Mouse (Mus musculus) right cerebral cortex, postnatal 36 days (tissue): ENCODE data around the gene Dock9.

Experiments used
- DNase-seq, 2 experiments: peaks; one replicate each; pipeline ENCODE4 v3.0.0; 2022; ENCODE audit warnings: low spot score in 2 of 2, mixed read lengths in 1 of 2

The Dock9 gene

DNA sequence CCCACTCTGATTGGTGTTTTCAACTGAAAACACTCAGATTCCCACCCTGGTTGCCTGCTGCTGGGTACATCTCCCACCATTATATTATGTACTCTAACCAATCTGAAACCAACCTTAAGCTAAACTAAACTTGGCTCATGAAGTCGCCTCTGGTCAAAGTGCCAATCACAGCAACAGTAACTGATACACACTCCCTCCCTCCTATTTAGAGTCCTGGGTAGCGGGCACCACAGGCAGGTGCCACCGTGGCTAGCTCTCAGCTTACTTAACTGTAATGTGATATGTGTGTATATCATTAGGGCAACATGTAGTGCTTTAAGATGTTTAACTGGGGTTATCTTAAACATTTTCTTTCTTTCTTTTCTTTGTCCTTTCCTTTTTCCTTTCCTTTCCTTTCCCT is 177.1 kb downstream of the Dock9 start:
- DNase-seq = no peak

DNA sequence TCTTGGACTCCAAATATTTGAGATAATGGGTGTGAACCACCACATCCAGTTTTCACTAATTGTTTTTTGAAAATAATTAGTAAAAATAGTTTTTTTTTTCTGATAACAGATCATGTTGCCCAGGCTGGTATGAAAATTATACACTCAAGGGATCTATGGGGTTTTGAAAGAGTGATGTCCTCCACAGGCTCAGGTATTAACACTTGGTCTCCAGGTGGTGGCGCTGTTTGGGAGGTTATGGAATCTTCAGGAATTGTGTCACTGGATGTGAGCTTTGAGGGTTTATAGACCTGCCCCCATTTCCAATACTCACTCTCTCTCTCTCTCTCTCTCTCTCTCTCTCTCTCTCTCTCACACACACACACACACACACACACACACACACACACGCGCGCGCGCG is 177.5 kb downstream of the Dock9 start:
- DNase-seq = no peak

DNA sequence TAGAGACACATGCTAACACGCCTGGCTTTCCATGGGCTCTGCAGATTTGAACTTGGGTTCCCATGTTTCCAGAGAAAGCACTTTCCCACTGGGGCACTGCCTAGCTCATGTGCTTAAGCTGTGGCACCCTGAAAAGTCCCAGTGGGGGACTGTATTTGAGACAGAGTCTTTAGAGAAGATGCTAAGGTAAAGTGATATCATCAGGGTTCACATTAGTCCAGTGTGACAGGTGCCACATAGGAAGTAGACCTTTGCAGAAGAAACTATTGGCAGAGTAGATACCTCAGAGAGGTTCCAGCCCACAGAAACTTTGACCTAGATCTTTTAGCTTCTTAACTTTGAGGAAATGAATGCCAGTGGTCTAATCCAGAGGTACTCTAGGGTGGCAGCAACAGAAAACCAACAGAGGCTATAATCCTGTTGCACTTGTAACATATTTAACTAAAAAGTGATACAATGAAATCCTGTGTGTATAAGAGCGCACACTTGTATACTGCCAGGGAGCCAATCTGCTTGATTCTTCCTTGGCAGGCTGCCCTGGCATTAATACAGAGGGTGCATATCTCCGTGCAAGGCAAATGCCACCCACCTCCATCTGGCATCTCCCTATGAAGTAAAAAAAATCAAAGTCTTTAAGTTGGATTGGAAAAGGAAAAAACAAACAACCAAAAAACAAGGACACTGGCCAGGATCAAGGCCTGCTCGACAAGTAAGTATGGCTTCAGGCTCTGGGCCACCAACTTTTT is 179.8 kb downstream of the Dock9 start:
- peak; percentile 80 to 81 for DNase-seq

DNA sequence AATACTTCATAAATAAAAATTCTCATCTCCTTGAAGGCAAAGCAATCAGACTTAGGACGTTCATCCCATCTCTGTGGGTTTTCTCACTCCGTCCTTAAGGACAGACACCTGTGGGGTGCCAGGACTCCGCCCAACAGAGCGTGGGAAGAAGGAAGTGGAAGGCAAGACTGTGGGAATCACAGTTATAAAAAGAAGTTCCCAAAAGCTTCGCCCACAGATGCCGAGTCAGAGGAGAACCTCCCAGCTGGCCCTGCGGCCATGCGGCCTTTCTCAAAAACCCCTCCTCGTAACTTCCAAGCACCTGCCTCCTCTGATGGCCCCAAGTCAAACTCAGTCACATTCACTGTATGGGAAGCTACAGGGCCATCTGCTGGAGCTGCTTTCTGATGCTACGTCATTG is 182.2 kb downstream of the Dock9 start:
- DNase-seq = peak; percentile 57 to 68

DNA sequence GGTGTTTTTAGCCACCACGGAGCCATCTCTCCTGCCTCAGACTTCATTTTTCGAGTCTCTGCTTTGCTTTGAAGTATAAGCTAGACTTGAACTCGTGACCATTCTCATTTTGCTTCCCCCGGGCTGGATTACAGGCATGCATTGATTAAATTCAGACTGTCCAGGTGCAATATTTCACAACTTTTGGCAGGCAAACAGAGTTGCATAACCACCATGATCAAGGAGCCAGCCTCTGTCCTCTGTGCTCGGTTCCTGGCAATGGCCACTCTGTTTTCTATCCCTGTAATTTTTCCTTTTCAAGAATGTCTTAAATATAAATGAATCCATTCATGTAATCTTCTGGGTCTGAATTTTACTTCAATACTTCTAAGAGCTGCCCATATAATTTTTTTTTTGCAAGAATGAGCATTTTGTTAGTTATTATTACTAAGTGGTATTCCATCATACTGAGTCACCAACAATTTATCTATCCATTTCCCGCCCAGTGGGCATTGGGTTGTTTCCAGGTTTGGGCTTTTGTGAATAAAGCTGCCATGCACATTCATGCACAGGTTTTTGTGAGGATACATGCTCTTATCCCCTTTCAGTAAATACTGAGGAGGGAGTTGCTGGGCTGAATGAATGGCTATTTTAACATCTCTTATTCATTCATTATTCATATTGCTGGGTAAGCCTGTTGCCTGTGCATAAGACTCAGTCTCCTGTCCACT is 183.0 kb downstream of the Dock9 start:
- DNase-seq = no peak

DNA sequence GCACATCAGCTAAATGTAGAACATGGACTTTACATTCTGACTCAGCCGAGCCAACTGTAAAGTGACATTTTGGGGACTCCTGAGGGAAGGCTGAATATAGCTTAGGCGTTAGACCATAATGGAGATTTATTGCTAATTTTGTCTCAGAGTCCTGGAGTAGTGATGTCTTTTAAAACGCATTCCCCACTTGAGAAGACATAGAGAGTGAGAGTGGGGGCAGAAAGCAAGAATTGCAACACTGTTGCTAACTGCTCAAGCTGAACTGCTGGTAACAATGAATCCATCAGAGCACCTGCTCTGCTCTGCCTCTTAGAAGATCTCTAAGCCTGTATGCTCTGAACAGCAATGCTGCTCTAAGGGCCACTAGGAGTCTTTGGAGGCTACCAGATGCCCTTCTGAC is 184.1 kb downstream of the Dock9 start:
- DNase-seq = peak in 1 of 2 experiments; percentile 39

DNA sequence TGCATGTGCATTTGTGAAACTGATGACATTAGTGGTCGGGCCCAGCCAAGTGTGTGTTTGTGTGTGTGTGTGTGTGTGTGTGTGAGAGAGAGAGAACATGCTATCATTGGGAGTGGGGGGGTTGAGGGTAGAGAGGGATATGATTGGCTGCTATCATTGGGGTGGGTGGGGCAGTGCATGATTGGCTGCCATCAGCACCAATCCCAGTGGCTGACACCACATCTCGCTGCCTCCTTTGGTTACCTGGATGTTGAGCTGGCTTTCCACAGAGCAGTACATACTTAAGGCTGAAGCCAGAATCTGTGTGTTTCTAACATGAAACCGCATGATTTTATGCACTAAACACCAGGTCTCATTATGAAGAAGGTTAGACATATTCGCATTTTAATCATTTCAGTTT is 184.7 kb downstream of the Dock9 start:
- no peak for DNase-seq

DNA sequence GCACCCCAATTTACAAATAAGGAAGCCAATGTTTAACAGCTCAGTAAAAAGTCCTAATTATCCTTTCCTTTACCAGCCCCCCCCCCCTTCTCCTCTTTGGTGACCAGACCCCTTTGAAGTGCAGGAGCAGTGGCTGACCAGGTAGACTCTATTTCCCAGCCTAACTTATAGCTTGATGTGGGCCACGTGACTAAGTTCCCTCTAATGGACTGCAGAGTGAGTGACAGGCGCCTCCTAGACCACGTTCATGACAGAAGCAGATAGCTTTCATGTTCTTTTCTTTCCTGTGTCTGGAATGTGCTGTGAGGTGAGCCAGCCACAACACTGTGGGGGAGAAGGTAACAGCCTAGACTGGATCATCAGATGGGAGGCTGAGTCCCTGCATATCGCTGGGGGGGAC is 186.1 kb downstream of the Dock9 start:
- DNase-seq = no peak

DNA sequence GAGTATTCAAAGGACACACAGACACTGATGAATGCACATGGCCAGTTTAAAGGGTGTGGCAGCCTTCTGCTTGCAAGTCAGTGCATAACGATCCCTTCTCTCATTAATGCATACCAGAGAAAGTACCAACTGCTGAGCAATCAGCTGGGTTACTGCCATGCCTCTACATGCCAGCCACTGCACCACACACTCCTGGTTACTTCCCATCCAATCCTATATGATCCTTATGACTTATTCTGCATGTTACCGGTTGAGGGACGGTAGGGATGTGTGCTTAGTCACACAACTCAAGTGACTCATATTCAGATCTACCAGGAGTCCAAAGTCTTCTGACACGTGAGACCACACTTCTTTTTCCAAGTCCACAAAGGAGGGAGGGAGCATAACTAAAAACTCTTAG is 186.5 kb downstream of the Dock9 start:
- no peak for DNase-seq

DNA sequence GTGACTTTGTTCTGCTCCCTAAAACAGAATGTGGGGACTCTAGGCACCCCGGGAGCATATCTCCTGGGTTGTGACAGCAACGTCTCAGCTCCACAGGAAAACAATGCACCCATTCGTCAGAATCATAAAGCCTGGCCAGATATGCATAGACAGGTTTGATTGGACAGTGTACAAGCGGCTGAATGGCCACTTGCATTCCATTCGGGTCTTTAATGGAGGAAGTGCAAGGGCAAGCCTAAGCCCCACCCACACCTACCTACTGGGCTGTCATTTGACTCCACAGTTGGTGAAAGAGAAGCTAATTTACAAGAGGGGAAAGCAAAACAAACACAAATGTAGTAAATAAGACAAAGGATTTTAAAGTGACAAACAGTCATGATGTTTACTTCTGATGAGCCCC is 189.1 kb downstream of the Dock9 start:
- no peak for DNase-seq

DNA sequence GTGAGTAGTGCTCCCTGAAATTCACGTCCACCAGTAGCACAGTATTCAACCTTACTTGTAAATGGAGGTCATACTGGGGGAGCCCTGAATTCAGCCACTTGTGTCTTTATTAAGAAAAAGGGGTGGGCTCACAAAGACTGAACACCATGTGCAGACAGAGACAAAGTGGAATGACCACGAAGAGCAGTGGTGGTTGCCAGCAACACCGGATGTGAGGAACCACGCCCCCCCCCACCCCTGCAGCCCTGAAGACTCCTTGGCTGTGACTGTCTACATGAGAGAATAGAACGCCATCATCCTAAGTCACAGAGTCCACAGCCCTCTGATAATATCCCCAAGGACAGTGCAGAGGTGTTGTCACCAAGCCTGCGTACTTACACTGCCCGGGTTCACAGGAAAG is 191.2 kb downstream of the Dock9 start:
- no peak for DNase-seq

DNA sequence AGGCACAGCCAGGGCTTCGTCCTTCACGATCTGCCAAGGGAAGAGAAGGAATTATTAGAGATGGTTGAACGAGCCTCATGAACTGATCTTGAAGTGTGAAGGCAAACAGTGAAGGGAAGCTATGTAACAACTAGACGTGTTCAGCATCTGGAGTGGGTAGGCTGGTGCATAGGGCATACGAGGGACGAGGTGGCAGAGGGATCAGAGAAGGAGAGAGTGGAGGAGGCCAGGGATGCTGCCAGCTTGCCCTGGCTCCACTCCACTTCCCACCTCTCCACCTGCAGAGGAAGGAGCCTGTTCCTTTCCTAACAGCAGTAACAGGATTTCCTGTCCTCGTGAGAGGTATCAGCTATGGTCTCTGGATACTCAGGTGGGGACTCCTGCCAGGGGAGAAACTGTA is 192.4 kb downstream of the Dock9 start:
- no peak for DNase-seq

DNA sequence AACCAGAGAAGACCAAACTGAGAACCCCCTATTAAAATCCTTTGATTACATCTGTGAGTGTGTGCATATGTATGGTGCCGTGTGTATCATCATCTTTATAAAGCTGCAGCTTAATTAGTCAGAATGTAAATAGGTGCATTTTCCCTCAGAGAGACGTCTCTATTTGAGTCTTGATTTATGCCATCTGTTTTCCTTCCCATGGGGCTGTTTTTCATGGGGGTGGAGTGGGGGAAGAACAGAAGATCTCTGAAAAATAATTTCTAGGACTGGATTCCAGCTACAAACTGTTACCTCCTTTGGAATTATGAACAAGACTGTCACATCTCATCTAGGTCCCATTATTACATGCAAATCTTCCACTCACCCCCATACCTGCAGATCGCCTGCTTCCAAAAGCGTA is 193.1 kb downstream of the Dock9 start:
- DNase-seq = no peak

DNA sequence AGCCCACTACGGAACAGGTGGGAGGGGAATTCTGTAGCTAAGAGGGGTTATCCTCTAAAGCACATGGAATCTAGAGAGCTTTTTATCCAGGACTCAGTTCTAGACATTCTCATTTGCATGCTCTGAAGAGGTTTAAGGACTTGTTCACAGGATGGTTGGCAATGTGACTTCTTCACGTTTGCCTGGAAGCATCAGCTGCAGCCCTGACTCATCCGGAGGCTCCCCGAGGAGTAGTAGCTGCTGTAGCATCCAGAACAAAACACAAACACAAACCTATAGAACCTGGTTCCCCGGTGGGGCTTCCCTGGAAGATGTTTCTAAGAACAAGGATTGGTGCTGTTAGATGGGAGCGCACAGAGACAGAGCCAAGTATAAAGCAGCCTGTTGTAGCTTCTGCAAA is 195.0 kb downstream of the Dock9 start:
- DNase-seq = peak in 1 of 2 experiments; percentile 38

DNA sequence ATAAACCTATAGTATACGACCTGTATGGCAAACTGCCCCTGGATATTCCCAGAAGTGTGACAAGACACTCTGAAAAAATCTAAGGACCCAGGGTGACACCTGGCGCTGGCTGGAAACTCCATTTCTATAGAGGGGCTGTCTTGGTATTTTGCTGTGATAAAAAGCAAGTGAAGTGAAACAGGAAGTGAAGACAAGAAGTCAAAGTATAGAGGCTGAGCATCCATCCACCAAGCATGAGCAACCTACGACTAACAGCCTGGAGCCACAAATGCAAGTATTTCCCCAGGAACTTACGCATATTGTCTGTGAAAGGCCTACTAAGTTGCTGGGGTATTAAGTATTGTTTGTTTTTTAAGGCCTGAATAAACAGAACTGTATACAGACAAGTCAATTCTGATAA is 197.1 kb downstream of the Dock9 start:
- no peak for DNase-seq

DNA sequence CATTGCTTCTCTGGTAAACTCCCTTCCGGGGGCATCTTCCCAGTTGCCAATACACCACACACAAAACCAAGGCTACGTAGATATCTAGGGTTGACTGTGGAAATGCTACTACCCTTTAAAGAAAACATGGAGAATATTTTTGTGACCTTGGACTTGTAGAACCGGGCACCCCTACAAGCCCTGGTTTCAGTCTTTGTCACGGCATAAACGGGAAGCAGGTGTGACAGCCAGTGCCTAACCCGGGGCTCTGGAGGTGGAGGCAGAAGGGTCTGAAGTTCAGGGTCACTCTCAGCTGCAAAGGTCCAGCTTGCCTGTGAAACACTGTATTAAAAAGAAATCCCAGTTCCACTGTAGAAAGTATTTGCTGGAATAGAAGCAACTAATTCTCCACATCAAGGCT is 200.6 kb downstream of the Dock9 start:
- no peak for DNase-seq

DNA sequence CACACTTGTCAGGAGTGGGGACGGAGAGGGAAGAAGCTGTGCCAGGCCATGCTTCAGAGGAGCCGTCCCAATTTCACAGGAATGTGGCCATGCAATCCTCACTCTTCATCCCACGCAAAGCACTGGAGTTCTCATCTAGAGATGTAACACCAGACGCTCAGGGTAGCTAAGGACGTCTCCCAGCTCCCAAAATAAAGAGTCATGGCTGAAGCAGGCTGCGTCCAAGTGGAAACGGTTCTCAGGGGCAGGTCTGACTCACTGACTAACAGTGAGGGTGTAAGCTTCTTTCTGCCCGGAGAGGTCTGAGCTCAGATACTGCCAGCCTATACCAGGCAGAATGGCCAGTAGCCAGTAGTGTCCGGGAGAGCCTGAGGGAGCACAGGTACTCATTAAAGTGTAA is 201.0 kb downstream of the Dock9 start:
- peak in 1 of 2 experiments; percentile 69 for DNase-seq

DNA sequence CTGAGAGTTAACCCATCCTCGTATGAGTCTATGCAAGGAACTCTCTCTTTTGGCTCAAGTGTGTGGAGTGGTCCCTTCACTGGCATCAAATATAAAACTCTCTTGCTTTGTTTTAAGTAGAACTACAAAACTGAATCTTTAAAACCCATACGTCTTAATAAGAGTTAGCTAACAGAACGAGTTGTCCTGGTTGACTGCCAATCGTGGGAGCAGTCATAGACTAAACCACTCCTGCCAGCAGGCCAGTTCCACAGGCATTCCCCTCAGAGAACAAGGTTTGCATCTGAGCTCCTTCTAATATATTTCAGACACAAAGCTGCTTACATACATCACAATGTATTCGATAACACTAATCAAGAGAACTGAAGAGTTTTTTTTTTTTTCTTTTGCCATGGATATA is 203.0 kb downstream of the Dock9 start:
- no peak for DNase-seq

DNA sequence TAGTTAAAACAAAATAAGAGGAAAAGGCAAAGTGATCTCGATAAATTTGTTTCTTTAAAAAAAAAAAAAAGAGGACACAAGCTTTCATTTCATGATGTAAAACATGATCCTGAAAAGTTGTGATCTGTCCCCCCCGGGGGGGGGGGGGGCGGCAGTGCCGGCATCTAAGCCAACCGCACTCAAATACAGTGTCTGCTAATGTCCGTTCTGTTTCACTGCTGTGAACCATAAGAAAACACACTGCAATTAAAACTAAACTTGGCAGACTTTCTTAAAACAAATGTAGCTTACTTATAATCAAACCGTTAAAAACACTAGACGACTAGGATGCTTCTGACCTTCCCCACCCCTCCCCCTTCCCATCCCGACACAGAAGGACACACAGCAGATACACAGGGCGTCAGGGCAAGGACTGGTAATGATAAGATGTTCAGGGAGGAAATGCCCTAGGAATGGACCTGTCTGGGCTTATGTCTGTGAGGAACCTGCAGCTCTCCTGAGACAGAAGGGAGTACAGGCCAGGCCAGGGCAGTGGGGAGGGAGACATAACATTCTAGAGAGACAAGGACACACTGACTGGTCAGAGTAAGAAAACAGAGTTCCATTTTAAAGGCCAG is 204.2 kb downstream of the Dock9 start:
- no peak for DNase-seq

DNA sequence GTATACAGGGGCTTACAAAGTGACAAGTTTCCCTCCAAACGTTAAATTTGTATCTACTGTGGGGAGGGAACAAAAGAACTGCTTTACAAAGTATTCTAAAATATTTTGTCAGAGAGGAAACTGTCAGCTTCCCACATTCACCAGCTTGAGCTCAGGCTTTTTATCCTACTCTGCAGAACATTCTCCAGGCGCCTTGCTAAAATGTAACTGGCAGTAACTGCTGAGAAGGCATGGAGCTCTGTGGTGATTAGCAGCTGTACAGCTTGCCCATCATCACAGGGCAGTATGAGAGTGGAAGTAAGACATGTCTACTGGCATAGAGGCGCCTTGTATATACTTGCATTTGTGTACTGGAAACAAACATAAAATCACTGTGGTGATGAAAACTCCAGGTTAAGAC is 204.7 kb downstream of the Dock9 start:
- DNase-seq = no peak

DNA sequence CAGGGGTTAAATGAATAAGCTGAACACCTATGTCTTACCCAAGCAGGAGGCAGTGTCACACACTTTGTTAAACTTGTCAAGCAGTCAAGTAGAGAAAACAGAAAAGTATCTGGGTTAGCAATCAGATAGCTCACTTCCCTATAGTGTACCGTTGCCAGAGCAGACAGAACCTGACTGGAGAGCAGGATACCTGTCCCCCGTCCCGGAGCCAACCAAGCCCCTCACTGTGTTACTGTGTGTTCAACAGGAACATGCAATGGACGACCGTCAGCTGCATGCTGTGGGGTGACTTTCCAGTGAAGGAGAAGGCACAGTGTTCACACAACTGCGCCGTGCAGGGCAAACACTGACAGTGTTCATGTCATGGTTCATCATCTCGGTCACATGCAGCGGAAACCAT is 205.3 kb downstream of the Dock9 start:
- DNase-seq = no peak

DNA sequence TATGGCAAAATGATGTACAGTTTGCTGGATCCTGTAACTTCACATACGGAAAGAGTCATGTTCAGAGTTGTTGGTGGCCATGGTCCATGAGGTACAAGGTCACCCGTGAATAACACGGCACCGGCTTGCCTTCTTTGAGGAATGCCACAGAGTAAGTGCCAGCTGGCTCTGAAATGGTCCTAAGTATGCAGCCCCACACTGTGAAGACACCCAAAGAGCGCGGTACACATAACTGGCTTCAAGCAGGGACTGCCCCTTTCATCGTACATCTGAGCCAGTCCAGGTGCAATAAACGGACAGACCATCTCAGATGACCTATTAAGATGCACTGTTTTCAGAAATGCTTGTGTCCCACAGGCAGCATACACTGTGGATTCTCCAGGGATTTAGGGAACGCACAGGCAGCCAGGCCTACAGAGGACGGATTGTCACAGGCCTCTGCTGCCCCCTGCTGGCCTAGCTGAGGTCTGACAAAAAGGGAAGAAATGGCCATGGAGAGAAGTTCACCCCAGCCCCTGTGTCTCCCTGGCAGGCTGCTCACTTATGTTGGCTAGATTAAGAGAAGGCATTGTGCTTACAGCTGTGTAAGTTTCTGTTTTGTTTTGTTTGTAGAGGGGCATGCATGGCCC is 208.4 kb downstream of the Dock9 start:
- peak; percentile 32 to 37 for DNase-seq

DNA sequence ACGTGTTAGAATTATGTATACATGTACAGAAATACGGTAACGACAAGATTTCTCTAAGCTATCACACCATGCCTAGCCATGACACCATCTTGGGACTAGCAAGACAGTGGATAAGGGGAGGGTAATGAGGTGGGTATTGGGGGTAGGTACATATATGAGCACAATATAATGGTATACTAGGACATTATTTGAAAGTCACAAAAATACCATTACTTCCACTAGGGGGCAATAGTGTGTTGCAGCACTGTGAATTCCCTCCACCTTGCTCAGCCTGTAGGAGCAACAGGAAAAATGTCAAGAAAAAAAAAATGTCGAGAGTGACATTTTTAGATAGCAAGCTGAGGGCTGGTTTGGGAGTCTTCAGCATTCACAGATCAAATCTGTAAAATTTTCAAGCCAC is 209.2 kb downstream of the Dock9 start:
- no peak for DNase-seq
